Mouse (Mus musculus): ENCODE measurements around the gene Zfp319.

Gene Zfp319

GRCm38 (mm10) chr8:95348811-95349630 is 17.3 kb upstream of the Zfp319 start:
- no peak for DNase-seq

DNA sequence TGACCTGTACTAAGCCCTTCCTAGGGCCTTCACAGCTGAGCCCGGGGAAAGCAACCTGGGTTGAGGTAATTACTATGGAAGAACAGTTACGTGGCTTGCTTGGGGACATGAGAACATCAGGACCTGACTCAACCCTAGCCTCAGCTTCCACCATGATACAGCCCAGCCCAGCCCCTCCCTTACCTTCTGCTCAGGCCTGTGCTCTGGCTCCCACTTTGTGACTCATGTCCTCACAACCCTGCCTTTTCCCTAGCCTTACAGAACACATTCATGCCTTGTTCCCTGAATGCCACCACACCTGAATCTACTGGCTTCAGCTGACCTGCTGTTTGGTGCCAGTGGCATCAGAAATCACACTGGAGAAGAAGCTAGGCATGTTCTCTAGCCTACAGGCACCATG is 16.6 kb upstream of the Zfp319 start:
- no peak for DNase-seq

DNA sequence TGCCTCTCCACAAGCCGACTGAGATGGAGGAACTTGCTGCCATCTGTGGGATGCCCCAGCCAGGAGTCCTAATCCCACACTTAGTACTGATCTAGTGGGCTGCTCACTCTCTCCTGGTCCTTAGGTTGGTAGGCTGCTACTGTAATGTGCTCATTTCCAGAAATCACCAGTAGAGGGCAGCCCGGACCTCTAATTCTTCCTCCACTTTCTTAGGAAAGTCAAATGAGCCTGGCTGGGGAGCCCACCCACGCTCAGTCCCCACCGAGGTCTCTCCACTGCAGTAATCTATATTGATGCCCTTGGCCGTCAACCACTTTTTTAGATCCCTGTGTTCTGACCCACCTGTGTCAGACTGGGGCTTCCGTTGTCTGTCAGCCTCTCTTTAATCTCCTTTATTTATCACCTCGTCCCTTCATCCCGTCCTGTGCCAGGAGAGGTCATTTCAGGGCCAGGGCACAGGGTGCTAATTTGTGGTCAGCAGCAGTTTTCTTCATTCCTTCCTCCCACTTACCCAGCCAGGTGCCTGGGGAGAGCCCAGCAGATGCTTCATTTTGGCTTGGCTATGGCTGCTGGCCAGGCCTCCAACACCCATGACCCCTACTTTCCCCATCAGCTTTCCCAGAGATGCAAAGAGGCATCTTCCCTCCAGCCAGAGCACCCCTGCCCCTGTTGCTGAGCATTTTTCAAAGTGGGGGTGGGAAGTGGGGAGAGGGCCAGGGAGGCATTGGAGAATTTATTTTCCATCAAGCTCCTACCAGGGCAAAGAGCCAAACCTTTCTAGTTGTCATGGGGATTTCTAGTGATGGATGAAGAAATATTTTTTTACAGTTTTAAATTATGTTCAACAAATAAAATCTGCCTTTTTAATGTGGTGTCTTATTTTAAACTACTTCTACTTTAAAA is 15.1 kb upstream of the Zfp319 start:
- DNase-seq, result no peak

GRCm38 (mm10) chr8:95344668-95345067 is 12.9 kb upstream of the Zfp319 start:
- DNase-seq, result no peak

GRCm38 (mm10) chr8:95341721-95342120 is 10.0 kb upstream of the Zfp319 start:
- DNase-seq, result no peak

DNA sequence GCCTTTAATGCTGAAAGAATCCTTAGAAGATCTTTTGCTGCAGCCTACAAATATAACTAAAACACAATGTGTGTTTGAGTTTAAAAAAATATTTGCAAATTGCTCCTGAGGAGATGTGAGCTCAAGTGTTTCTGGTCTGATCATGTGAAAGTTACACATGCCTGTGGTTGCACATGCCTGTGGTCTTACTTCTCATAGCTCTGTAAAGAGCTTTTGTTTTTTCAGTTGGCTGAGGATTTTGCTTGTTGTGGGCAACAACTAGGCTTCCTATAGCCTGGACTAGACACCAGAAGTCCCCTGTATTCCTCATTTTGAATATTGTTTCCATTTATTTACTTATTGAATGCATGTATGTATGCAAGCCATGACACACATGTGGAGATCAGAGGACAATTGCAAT is 4.6 kb upstream of the Zfp319 start:
- DNase-seq, result no peak

DNA sequence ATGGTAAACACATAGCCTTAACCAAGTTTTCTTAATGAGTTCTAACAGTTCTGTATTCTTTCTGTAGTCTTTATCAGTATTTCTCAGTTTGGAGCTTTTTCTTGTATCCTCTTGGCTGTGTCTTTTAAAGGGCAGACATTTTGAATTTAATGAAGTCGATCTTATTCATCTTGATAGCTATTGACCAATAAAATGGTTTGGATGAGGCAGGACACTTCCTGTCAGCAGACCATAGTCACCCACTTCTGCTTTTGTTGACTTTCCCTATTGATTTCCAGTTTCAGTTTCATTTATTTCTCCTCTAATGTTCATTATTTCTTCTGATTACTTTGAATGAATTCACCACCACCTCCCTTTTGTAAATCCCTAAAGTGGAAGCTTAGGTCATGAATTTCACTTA is 4.0 kb upstream of the Zfp319 start:
- DNase-seq, result no peak

GRCm38 (mm10) chr8:95332437-95333199 is 868 bp upstream of the Zfp319 start:
- DNase-seq, result no peak

- no peak for DNase-seq
Observed at GRCm38 (mm10) chr8:95331156-95331719, 512 bp downstream of the Zfp319 start.

DNA sequence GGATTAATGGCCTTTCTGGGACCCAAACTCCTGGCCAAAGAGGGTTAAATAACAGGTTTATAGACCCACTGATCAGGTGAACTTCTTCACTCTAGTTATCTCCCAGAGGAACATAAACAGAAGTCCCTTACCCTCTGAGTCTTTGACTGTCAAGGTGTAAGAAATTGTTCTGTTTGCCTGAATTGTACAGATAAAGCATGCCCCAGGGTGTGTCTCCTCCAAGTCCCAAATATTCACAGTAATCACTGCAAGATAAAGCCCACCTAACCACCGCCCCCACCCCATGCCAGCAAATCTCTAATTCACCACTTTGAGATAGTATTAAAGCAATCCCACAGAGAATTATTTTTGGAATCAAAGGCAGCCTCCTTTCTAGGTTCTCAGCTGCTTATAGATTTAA is 1.4 kb downstream of the Zfp319 start:
- DNase-seq, result no peak

DNA sequence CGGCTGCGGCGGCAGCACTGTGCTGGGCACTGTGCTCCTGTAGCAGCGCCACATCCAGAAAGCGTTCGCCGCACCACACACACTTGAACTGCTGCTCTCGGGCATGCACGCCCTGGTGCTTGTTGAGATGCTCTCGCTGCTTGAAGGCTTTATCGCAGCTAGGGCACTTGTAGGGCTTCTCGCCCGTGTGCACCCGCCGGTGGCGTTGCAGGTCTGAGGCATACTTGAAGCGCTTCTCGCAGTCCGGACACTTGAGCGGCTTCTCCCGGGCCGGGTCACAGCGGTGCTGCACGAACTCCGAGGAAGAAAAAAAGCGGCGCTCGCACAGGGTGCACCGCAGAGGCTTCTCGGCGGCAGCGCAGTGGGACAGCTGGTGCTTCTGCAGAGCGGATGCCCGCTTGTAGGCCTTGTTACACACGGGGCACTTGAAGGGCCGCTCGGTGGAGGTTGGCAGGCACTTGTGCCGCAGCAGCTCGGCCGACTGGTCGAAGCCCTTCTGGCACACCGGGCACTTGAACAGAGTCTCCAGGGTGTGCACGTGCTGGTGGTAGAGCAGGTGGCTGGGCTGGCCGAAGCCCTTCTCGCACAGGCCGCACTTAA is 3.8 kb downstream of the Zfp319 start:
- DNase-seq, result no peak

- no peak for DNase-seq
Observed at GRCm38 (mm10) chr8:95326822-95327221, 4.9 kb downstream of the Zfp319 start.

GRCm38 (mm10) chr8:95324646-95325045 is 7.1 kb downstream of the Zfp319 start:
- no peak for DNase-seq

- no peak for DNase-seq
Observed at GRCm38 (mm10) chr8:95323201-95323600, 8.5 kb downstream of the Zfp319 start.

GRCm38 (mm10) chr8:95320224-95321139 is 11.3 kb downstream of the Zfp319 start:
- peak; percentile 45 for DNase-seq

DNA sequence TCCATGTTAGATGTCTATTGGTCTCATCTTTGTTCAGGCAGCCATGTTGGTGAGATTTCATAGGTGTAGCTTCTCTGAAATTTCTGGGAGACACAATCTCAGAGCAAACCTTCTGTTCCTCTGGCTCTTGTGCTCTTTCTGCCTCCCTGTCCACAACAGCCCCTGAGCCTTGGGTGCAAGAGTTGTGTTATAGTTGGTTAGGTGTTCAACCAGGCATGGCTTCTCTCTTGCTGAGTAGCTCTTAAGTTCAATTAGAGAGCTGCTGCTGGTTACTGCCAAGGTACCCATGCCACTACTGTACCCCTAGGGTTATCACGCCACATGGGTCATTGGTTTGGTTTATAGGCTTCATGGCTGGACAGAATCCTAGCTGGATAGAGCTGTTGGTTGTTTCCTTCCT is 16.4 kb downstream of the Zfp319 start:
- DNase-seq, result no peak

DNA sequence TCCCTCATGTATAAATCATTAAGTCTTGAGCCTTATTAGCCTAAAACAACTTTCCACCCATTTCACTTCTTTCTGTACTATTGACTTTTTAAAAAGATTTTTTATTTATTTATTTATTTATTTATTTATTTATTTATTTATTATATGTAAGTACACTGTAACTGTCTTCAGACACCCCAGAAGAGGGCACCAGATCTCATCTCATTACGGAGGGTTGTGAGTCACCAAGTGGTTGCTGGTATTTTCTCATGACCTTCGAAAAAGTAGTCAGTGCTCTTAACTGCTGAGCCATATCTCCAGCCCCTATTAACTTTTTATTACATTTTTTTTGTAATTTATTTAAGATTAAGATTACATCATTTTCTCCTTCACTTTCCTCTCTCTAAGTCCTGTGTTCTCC is 17.0 kb downstream of the Zfp319 start:
- no peak for DNase-seq

- no peak for DNase-seq
Observed at GRCm38 (mm10) chr8:95313857-95314256, 17.9 kb downstream of the Zfp319 start.

GRCm38 (mm10) chr8:95312836-95313235 is 18.9 kb downstream of the Zfp319 start:
- no peak for DNase-seq

DNA sequence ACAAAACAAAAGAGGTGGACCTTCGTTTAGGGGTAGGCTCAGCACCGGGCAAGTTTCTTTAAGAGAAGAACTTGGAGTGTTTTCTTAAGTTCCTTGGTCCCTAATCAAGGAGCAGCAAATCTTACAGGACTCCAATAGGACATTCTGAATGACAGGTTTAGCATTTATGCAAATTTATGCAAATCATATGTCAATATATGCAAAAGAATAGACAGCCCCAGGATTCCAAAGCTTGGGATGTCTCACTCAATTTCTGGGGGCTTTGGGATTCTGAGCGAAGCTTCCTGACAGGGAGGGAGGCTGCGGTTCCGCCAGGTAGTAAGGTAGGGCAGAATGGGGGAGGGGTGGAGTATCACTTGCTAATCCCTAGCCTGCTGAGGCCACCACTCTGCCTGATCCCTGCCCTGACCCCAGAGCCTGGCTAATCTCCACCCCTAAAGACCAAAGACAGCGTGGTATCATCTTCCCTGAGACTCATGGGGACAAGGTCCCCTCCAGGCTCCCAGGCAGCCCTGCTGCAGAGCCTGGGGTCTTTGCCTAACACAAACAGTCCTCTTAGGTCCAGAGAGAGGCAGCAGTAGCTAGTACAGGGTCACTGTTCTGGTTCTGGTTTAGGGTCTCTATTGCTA is 21.3 kb downstream of the Zfp319 start, which contains the start of gene Tepp:
Gene Tepp, plus strand, starts transcription at position 225 of the 629 bp plus-strand sequence.
- no peak for DNase-seq

- DNase-seq, result no peak
Observed at GRCm38 (mm10) chr8:95306431-95306830, 25.3 kb downstream of the Zfp319 start, which contains the start of gene Cngb1. TSS of gene Cngb1 (minus strand) at chr8:95306585.

Data from cerebellum, adult 11 months (tissue).